Mouse (Mus musculus): ENCODE data around the gene Rnf145. TPM values are rescaled to one million over a fixed set of nuclear protein-coding genes. Genes with fewer than 3 reads are reported as not detected.
"Not testable (repeated sequence)": the region's sequence is repeated elsewhere in the genome, so short reads cannot be mapped to it uniquely, and the experiment has no call there.

Rnf145 gene
- polyA plus RNA-seq, 1 experiment: 361 TPM

DNA sequence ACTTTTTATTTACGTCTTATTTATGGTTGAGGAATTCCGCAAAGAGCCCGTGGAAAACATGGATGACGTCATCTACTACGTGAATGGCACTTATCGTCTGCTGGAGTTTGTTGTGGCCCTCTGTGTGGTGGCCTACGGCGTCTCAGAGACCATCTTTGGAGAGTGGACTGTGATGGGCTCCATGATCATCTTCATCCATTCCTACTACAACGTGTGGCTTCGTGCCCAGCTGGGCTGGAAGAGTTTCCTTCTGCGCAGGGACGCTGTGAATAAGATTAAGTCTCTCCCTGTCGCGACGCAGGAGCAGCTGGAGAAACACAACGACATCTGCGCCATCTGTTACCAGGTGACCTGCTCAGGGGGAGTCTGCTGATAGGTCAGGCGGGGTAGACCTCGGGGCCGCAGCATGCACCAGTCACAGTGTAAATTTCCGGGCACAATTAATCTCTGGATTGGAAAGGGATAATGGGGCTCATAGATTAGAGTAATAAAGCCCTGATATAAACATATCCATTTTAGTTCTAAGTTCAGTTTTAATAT lies 42.8 kb downstream of the Rnf145 start:
- 98% methylated on average over 21 of the region's 21 CpGs for WGBS
- peaks cover 95% of the 10 kb centered on the region for H3K36me3 ChIP-seq (ENCODE audit: control insufficient read depth, insufficient read depth, low read length)

DNA sequence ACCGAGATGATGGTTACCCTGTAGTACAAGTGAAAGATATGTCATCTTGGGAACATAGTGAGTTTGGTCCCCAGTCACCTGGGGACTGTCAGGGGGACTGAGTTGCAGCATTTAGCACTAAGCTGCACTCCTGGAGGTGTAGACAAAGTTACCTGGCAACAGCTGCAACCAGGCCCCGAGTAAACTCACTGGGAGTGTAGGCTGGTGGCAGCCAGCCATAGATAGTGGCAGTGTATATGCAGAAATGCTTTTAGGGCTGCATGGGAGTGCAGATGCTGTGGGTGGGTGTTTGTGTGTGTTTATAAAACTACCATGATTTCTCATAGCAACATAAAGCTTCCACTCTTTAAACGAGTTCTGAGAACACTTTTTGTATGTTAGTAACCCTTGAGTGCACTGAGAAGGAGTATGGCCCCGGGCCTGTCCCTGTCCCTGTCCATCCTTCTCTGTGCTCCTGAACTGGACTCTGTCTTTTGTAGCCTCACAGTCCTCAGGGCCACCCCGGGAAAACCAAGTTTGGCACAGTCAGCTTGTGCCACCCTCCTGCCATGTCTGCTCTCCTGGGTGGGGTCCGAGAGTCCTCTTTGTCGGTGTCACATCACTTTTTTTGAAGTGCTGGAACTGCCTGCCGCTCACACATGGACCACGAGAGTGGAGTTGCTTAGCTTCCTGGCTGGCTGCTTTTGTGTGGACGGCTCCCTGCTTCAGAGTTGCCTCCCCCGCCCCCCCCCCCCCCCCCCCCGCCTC lies 43.8 kb downstream of the Rnf145 start:
- 93% methylated on average over 12 of the region's 12 CpGs for WGBS
- Histone ChIP-seq H3K27ac (ENCODE audit: control insufficient read depth, insufficient read depth, low read length) (no peak overlapping the region), H3K4me3 (ENCODE audit: control insufficient read depth, insufficient read depth, low read length) (no peak overlapping the region), H3K36me3 (ENCODE audit: control insufficient read depth, insufficient read depth, low read length) (peaks cover 87% of the 10 kb centered on the region), H3K27me3 (ENCODE audit: control insufficient read depth, insufficient read depth, low read length) (no peaks in the 10 kb centered on the region), H3K4me1 (replicated peaks; ENCODE audit: control insufficient read depth, insufficient read depth, low read length) (no peaks in the 10 kb centered on the region)
- no peak for DNase-seq
- TF ChIP-seq POLR2A (IDR thresholded peaks at IDR 0.05; ENCODE audit: control insufficient read depth, extremely low read depth, insufficient read depth, low read length, poor library complexity) (no peak), CTCF (IDR thresholded peaks at IDR 0.05; ENCODE audit: borderline replicate concordance, control insufficient read depth, extremely low read depth, insufficient read depth, low read length, poor library complexity) (no peak)

More for the DNA sequence above, 42.8 kb downstream of the Rnf145 start:
- Histone ChIP-seq H3K27me3 (ENCODE audit: control insufficient read depth, insufficient read depth, low read length) (no peaks in the 10 kb centered on the region), H3K4me1 (replicated peaks; ENCODE audit: control insufficient read depth, insufficient read depth, low read length) (no peaks in the 10 kb centered on the region), H3K4me3 (ENCODE audit: control insufficient read depth, insufficient read depth, low read length) (no peak overlapping the region), H3K27ac (ENCODE audit: control insufficient read depth, insufficient read depth, low read length) (no peak overlapping the region)
- DNase-seq: no peak
- TF ChIP-seq CTCF (IDR thresholded peaks at IDR 0.05; ENCODE audit: borderline replicate concordance, control insufficient read depth, extremely low read depth, insufficient read depth, low read length, poor library complexity) (no peak), POLR2A (IDR thresholded peaks at IDR 0.05; ENCODE audit: control insufficient read depth, extremely low read depth, insufficient read depth, low read length, poor library complexity) (no peak)

- H3K27ac ChIP-seq (ENCODE audit: control insufficient read depth, insufficient read depth, low read length): no peak overlapping the region
- WGBS: 97% methylated on average over 12 of the region's 12 CpGs
- peaks cover 72% of the 10 kb centered on the region for H3K36me3 ChIP-seq (ENCODE audit: control insufficient read depth, insufficient read depth, low read length)
- H3K4me3 ChIP-seq (ENCODE audit: control insufficient read depth, insufficient read depth, low read length): no peak overlapping the region
- no peaks in the 10 kb centered on the region for H3K27me3 ChIP-seq (ENCODE audit: control insufficient read depth, insufficient read depth, low read length)
- no peak for DNase-seq
- TF ChIP-seq CTCF (IDR thresholded peaks at IDR 0.05; ENCODE audit: borderline replicate concordance, control insufficient read depth, extremely low read depth, insufficient read depth, low read length, poor library complexity): no peak
- no peak for TF ChIP-seq POLR2A (IDR thresholded peaks at IDR 0.05; ENCODE audit: control insufficient read depth, extremely low read depth, insufficient read depth, low read length, poor library complexity)
- H3K4me1 ChIP-seq (replicated peaks; ENCODE audit: control insufficient read depth, insufficient read depth, low read length): no peaks in the 10 kb centered on the region
These were observed 45.6 kb downstream of the Rnf145 start for GRCm38 (mm10) chr11:44564245-44564864.

DNA sequence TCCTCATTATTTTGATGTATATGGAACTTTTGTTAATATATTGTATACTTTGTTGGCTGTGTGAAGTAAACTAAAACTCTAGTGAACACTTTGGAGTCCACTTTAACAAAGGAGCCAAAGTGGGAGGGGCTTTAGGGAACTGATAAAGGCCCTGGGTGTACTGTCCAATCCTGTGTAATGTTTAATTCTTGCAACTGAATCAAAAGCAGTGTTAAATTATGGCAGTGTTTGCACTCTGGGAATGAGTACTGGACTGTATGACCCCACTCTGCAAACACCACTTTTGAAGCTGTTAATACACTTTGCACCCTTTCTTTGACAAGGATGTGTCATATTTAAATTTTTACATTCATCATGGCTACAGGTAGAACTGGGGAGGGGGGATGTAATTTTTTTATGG lies 46.2 kb downstream of the Rnf145 start:
- Histone ChIP-seq H3K4me1 (replicated peaks; ENCODE audit: control insufficient read depth, insufficient read depth, low read length) (no peaks in the 10 kb centered on the region), H3K36me3 (ENCODE audit: control insufficient read depth, insufficient read depth, low read length) (peaks cover 69% of the 10 kb centered on the region), H3K27ac (ENCODE audit: control insufficient read depth, insufficient read depth, low read length) (no peak overlapping the region), H3K4me3 (ENCODE audit: control insufficient read depth, insufficient read depth, low read length) (no peak overlapping the region), H3K27me3 (ENCODE audit: control insufficient read depth, insufficient read depth, low read length) (no peaks in the 10 kb centered on the region)
- no peak for DNase-seq
- TF ChIP-seq CTCF (IDR thresholded peaks at IDR 0.05; ENCODE audit: borderline replicate concordance, control insufficient read depth, extremely low read depth, insufficient read depth, low read length, poor library complexity) (no peak), POLR2A (IDR thresholded peaks at IDR 0.05; ENCODE audit: control insufficient read depth, extremely low read depth, insufficient read depth, low read length, poor library complexity) (no peak)

- not testable (repeated sequence) for H3K27me3 ChIP-seq (ENCODE audit: control insufficient read depth, insufficient read depth, low read length); H3K4me3 ChIP-seq (ENCODE audit: control insufficient read depth, insufficient read depth, low read length); H3K4me1 ChIP-seq (replicated peaks; ENCODE audit: control insufficient read depth, insufficient read depth, low read length); H3K27ac ChIP-seq (ENCODE audit: control insufficient read depth, insufficient read depth, low read length); DNase-seq
- 95% methylated on average over 4 of the region's 4 CpGs for WGBS
- peaks cover 18% of the 10 kb centered on the region; the same call in 1 of the 2 replicates for H3K36me3 ChIP-seq (ENCODE audit: control insufficient read depth, insufficient read depth, low read length)
These were observed 51.6 kb downstream of the Rnf145 start for GRCm38 (mm10) chr11:44570336-44570735.

- WGBS: 97% methylated on average over 5 of the region's 5 CpGs
- TF ChIP-seq POLR2A (IDR thresholded peaks at IDR 0.05; ENCODE audit: control insufficient read depth, extremely low read depth, insufficient read depth, low read length, poor library complexity) (no peak), CTCF (IDR thresholded peaks at IDR 0.05; ENCODE audit: borderline replicate concordance, control insufficient read depth, extremely low read depth, insufficient read depth, low read length, poor library complexity) (no peak)
- no peak for DNase-seq
- Histone ChIP-seq H3K4me3 (ENCODE audit: control insufficient read depth, insufficient read depth, low read length) (no peak overlapping the region), H3K4me1 (replicated peaks; ENCODE audit: control insufficient read depth, insufficient read depth, low read length) (peaks cover 10% of the 10 kb centered on the region), H3K27ac (ENCODE audit: control insufficient read depth, insufficient read depth, low read length) (no peak overlapping the region), H3K27me3 (ENCODE audit: control insufficient read depth, insufficient read depth, low read length) (no peaks in the 10 kb centered on the region), H3K36me3 (ENCODE audit: control insufficient read depth, insufficient read depth, low read length) (peaks cover 5% of the 10 kb centered on the region; the same call in 1 of the 2 replicates)
These were observed 54.0 kb downstream of the Rnf145 start for GRCm38 (mm10) chr11:44572781-44573180.

Measured in thymus, adult 2 months (tissue).